Mouse (Mus musculus): ENCODE results near the gene Ubac2. TPM values are rescaled to one million over a fixed set of nuclear protein-coding genes. Genes with fewer than 3 reads are reported as not detected.

The Ubac2 gene
- polyA plus RNA-seq, 1 experiment from 2014 or later: 43.2 TPM

DNA sequence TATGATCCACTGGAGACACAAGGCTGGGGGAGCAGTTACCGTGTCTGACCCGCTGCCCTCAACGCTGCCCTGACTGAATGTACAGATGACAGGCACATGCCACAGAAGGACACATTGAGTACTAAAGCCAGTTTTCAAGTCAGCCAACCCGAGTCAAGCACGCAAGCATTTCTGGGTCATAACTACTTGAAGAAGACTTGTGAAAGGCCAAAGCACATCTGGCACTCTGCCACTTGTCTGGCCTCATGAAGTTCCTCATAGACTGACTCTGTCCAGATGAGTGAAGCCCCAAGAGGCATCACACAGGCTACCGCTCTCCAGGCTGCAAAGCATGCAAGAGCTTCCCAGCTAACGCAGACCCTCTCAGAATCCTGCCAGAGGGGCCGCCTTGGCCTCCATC is 118.4 kb downstream of the Ubac2 start:
- no peaks in the 10 kb centered on the region; the same call in 1 of the 2 replicates for H3K4me1 ChIP-seq (ENCODE audit: insufficient read depth, low read depth, low read length)
- H3K9me3 ChIP-seq (ENCODE audit: low read length): no peaks in the 10 kb centered on the region
- no peaks in the 10 kb centered on the region for H3K27me3 ChIP-seq (replicated peaks; ENCODE audit: insufficient read depth, low read length)
- H3K4me2 ChIP-seq (replicated peaks; ENCODE audit: low read depth, low read length): no peak overlapping the region
- no peak overlapping the region for H3K27ac ChIP-seq (ENCODE audit: low read length)
- 63% methylated on average over 8 of the region's 8 CpGs for WGBS
- peaks cover 9% of the 10 kb centered on the region; the same call in 1 of the 2 replicates for H3K36me3 ChIP-seq (ENCODE audit: insufficient read depth, low read length)
- peak; percentile 32 for ATAC-seq
- H3K4me3 ChIP-seq (ENCODE audit: low read depth, low read length): no peak overlapping the region
- H3K9ac ChIP-seq (replicated peaks; ENCODE audit: low read depth): no peak overlapping the region
- DNase-seq (ENCODE audit: low spot score): peak; percentile 72
- TF ChIP-seq CTCF (IDR thresholded peaks at IDR 0.05) (no peak), EP300 (IDR thresholded peaks at IDR 0.05) (no peak)

DNA sequence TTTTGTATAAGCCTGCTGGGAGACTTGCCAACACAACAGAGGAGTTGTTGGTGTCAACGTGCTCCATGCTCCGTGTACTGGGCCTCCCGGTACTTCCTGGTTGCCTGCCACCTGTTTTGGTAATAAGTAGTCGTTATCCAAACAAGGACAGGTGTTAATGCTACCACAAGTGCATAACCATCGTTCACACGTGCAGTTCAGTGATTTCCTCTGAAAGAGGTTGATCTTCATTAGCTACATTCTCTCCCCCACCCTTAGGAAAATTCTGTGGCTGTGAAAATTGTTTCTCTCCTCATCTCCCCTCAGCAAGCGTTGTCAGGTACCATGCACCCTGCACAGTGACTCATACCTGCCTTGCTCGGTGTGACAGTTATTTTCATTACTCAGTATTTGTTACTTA is 121.0 kb downstream of the Ubac2 start:
- Histone ChIP-seq H3K4me3 (ENCODE audit: low read depth, low read length) (no peak overlapping the region), H3K9ac (replicated peaks; ENCODE audit: low read depth) (no peak overlapping the region), H3K4me1 (ENCODE audit: insufficient read depth, low read depth, low read length) (no peaks in the 10 kb centered on the region), H3K36me3 (ENCODE audit: insufficient read depth, low read length) (peaks cover 7% of the 10 kb centered on the region; the same call in 1 of the 2 replicates), H3K4me2 (replicated peaks; ENCODE audit: low read depth, low read length) (no peak overlapping the region), H3K27ac (ENCODE audit: low read length) (no peak overlapping the region), H3K9me3 (ENCODE audit: low read length) (no peaks in the 10 kb centered on the region), H3K27me3 (replicated peaks; ENCODE audit: insufficient read depth, low read length) (no peaks in the 10 kb centered on the region)
- TF ChIP-seq EP300 (IDR thresholded peaks at IDR 0.05): no peak
- TF ChIP-seq CTCF (IDR thresholded peaks at IDR 0.05): no peak
- DNase-seq (ENCODE audit: low spot score) (no peak), ATAC-seq (no peak)
- 65% methylated on average over 8 of the region's 8 CpGs for WGBS

DNA sequence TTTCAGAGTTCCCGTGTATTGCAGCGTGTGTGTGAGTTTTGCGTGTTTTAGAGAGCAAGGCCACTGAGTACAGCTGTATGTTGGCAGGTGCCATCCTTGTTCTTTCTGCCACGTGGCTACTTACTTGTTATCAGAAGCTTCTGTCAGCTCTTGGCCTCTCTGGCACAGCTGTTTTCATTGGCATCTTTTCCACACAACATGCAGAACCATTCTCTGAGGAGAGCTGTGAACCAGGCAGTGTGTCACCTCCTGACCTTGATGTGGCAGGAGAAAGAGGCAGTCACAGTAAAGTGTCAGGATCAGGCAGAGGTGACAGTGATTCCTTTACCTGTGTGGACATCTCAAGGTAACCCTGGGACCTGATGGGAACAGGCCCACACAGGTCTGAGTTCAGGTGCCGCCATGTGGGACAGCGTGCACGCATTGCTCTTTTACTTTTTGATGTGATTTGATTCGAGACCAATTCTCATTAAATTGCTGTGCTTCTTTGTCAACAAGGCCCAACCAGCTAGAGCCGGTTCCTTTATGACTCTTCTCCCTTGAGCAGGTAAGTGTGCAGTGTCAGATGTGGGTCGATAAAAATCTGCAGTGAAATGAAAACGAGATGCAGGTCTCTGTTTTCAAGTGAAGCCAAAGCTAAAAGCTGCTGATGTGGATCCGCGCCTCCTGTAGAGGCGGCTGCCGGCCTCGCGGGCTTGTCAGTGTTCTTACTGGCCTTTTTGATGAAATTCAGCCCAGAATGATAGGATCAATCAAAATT is 122.1 kb downstream of the Ubac2 start:
- H3K9me3 ChIP-seq (ENCODE audit: low read length): no peaks in the 10 kb centered on the region
- TF ChIP-seq EP300 (IDR thresholded peaks at IDR 0.05) (no peak), CTCF (IDR thresholded peaks at IDR 0.05) (no peak)
- H3K27me3 ChIP-seq (replicated peaks; ENCODE audit: insufficient read depth, low read length): no peaks in the 10 kb centered on the region
- no peak overlapping the region for H3K27ac ChIP-seq (ENCODE audit: low read length)
- H3K4me2 ChIP-seq (replicated peaks; ENCODE audit: low read depth, low read length): no peak overlapping the region
- H3K36me3 ChIP-seq (ENCODE audit: insufficient read depth, low read length): no peaks in the 10 kb centered on the region
- DNase-seq (ENCODE audit: low spot score) (no peak), ATAC-seq (no peak)
- no peak overlapping the region for H3K4me3 ChIP-seq (ENCODE audit: low read depth, low read length)
- WGBS: 91% methylated on average over 17 of the region's 17 CpGs
- H3K9ac ChIP-seq (replicated peaks; ENCODE audit: low read depth): no peak overlapping the region
- no peaks in the 10 kb centered on the region for H3K4me1 ChIP-seq (ENCODE audit: insufficient read depth, low read depth, low read length)

DNA sequence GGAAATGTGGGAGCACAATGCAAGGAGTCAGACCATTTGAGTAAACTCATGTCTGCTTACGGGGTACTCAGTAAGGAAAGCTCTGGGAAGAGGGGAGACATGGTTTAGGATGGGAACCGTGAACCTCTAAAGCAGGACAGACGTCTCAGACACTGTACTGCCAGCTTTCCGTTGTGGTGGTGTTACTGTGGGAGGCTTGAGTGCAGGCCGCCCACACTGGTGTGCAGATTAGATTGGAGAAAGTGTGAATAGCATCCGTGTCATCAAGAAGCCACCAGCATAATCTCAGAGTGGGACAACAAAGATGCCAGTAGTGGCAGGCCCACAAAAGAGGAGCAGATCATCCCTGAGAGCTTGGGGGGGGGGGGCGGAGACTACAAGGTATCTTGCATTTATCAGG is 123.8 kb downstream of the Ubac2 start:
- WGBS: 87% methylated on average over 6 of the region's 7 CpGs

DNA sequence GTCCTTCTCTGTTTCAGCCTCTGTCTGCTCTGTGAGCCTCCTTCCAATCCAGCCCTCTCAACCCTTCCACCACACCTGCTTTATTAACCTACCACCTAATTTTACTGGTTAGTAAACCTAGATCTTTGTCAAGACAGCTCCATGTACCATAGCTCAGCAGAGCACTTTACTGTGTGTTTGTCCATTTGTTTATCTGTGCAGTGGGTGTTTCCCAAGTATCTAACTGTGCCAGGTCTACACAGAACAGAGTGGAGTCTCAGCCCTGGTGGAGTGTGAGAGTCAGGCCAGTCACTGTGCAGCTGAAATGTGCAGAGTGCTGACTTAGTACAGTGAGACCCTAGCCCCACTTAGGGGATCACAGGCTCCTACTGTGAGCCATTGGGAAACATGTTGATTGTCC is 125.4 kb downstream of the Ubac2 start:
- Histone ChIP-seq H3K27me3 (replicated peaks; ENCODE audit: insufficient read depth, low read length) (no peaks in the 10 kb centered on the region), H3K9ac (replicated peaks; ENCODE audit: low read depth) (no peak overlapping the region), H3K4me1 (ENCODE audit: insufficient read depth, low read depth, low read length) (no peaks in the 10 kb centered on the region), H3K4me2 (replicated peaks; ENCODE audit: low read depth, low read length) (no peak overlapping the region), H3K36me3 (ENCODE audit: insufficient read depth, low read length) (no peaks in the 10 kb centered on the region), H3K27ac (ENCODE audit: low read length) (no peak overlapping the region), H3K4me3 (ENCODE audit: low read depth, low read length) (no peak overlapping the region), H3K9me3 (ENCODE audit: low read length) (no peaks in the 10 kb centered on the region)
- ATAC-seq (no peak), DNase-seq (ENCODE audit: low spot score) (no peak)
- TF ChIP-seq EP300 (IDR thresholded peaks at IDR 0.05) (no peak), CTCF (IDR thresholded peaks at IDR 0.05) (no peak)

More for the DNA sequence above, 123.8 kb downstream of the Ubac2 start:
- no peak for ATAC-seq
- Histone ChIP-seq H3K27me3 (replicated peaks; ENCODE audit: insufficient read depth, low read length) (no peaks in the 10 kb centered on the region), H3K4me3 (ENCODE audit: low read depth, low read length) (no peak overlapping the region), H3K9me3 (ENCODE audit: low read length) (no peaks in the 10 kb centered on the region), H3K4me2 (replicated peaks; ENCODE audit: low read depth, low read length) (no peak overlapping the region), H3K4me1 (ENCODE audit: insufficient read depth, low read depth, low read length) (no peaks in the 10 kb centered on the region), H3K36me3 (ENCODE audit: insufficient read depth, low read length) (no peaks in the 10 kb centered on the region), H3K9ac (replicated peaks; ENCODE audit: low read depth) (no peak overlapping the region), H3K27ac (ENCODE audit: low read length) (no peak overlapping the region)
- DNase-seq (ENCODE audit: low spot score): no peak
- TF ChIP-seq CTCF (IDR thresholded peaks at IDR 0.05): no peak
- TF ChIP-seq EP300 (IDR thresholded peaks at IDR 0.05): no peak

DNA sequence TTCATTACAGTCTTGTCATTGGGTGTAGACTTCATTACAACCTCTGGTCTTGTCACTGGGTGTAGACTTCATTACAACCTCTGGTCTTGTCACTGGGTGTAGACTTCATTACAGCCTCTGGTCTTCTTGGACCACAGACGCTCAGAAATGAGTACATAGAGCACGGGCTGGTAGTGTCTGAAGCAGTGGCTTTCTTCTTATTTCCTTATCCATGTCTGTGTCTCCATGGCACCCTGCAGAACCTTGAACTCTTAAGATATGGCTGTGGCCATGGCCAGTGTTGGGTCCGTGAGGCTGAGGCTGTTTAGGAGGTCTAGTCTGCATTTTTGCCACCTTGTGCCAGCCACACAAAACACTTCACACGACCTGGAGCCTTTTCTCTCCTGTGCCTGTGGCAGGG is 129.8 kb downstream of the Ubac2 start:
- no peaks in the 10 kb centered on the region for H3K4me1 ChIP-seq (ENCODE audit: insufficient read depth, low read depth, low read length)
- H3K9me3 ChIP-seq (ENCODE audit: low read length): no peaks in the 10 kb centered on the region
- 90% methylated on average over 4 of the region's 4 CpGs for WGBS
- DNase-seq (ENCODE audit: low spot score): no peak
- no peak overlapping the region for H3K4me2 ChIP-seq (replicated peaks; ENCODE audit: low read depth, low read length)
- no peaks in the 10 kb centered on the region for H3K27me3 ChIP-seq (replicated peaks; ENCODE audit: insufficient read depth, low read length)
- H3K4me3 ChIP-seq (ENCODE audit: low read depth, low read length): no peak overlapping the region
- no peak overlapping the region for H3K9ac ChIP-seq (replicated peaks; ENCODE audit: low read depth)
- H3K36me3 ChIP-seq (ENCODE audit: insufficient read depth, low read length): 0 out of 2 replicates have a peak, but pooled peaks cover 6% of the 10 kb centered on the region
- TF ChIP-seq EP300 (IDR thresholded peaks at IDR 0.05): no peak
- TF ChIP-seq CTCF (IDR thresholded peaks at IDR 0.05): no peak
- no peak overlapping the region for H3K27ac ChIP-seq (ENCODE audit: low read length)
- ATAC-seq: no peak

All from lung, postnatal 0 days (tissue).